ENCODE assay signal across 10 mouse cellular contexts in genomic region chr17:67996097-67996768, GRCm38 (mm10). TPM values are rescaled to one million over a fixed set of nuclear protein-coding genes. Genes with fewer than 3 reads are reported as not detected.
DNase-seq lines count a peak whose midpoint lies in the region; ATAC-seq lines count a peak whose summit lies in the region.
"Had no signal": no experiment of that assay in that cellular context is flagged by ENCODE, and none has a peak within 500 bp of the region (broad histone marks: within the 10 kb centered on the region; RNA-seq: fewer than 3 reads in every experiment).

No protein-coding gene starts in this region.

- no peak overlapping the region for H3K9ac ChIP-seq in forebrain, embryonic 13.5 days
- H3K9ac ChIP-seq in heart, embryonic 15.5 days, result no peak overlapping the region
- H3K9ac ChIP-seq in lung, embryonic 16.5 days (ENCODE audit: low read length), result no peak overlapping the region
- H3K9ac ChIP-seq: forebrain, postnatal 0 days; midbrain, embryonic 15.5 days had no signal

- H3K27ac ChIP-seq in forebrain, embryonic 10.5 days, result peak overlapping the region; percentile 56; the same call in 1 of the 2 replicates
- no peak overlapping the region for H3K27ac ChIP-seq in forebrain, embryonic 13.5 days
- H3K27ac ChIP-seq in heart, embryonic 15.5 days, result peak overlapping the region; percentile 51
- H3K27ac ChIP-seq in lung, embryonic 16.5 days (ENCODE audit: low read length), result peak overlapping the region; percentile 7; the same call in 1 of the 2 replicates
- H3K27ac ChIP-seq: midbrain, embryonic 15.5 days had no signal

- H3K4me1 ChIP-seq in forebrain, embryonic 10.5 days, result peaks cover 44% of the 10 kb centered on the region
- H3K4me1 ChIP-seq in forebrain, embryonic 13.5 days, result no peaks in the 10 kb centered on the region
- peaks cover 17% of the 10 kb centered on the region for H3K4me1 ChIP-seq in heart, embryonic 15.5 days (replicated peaks)
- H3K4me1 ChIP-seq in lung, embryonic 16.5 days (replicated peaks; ENCODE audit: control insufficient read depth, insufficient read depth, low read length), result peaks cover 24% of the 10 kb centered on the region
- H3K4me1 ChIP-seq: midbrain, embryonic 15.5 days had no signal

- peaks cover 3% of the 10 kb centered on the region; the same call in 1 of the 2 replicates for H3K36me3 ChIP-seq in forebrain, embryonic 10.5 days (replicated peaks)
- H3K36me3 ChIP-seq in forebrain, embryonic 13.5 days (ENCODE audit: poor library complexity, severe bottlenecking), result no peaks in the 10 kb centered on the region
- H3K36me3 ChIP-seq in heart, embryonic 15.5 days, result no peaks in the 10 kb centered on the region
- H3K36me3 ChIP-seq in lung, embryonic 16.5 days (ENCODE audit: control insufficient read depth, insufficient read depth, low read length), result no peaks in the 10 kb centered on the region
- H3K36me3 ChIP-seq: midbrain, embryonic 15.5 days had no signal

- WGBS in forebrain, embryonic 10.5 days, result 18% methylated on average over 14 of the region's 14 CpGs
- 22% methylated on average over 14 of the region's 14 CpGs for WGBS in forebrain, embryonic 13.5 days
- WGBS in heart, embryonic 15.5 days, result 7% methylated on average over 14 of the region's 14 CpGs
- 4% methylated on average over 14 of the region's 14 CpGs for WGBS in lung, embryonic 16.5 days

- no peak for DNase-seq in forebrain, embryonic 10.5 days (ENCODE audit: extremely low spot score, low spot score)
- peak; percentile 46 for DNase-seq in ZHBTc4 (ENCODE audit: low read depth, low spot score)
- DNase-seq in layer of hippocampus, adult 9-10 months (ENCODE audit: low spot score), result no peak
- DNase-seq in left cerebral cortex, adult 8-10 months (ENCODE audit: low spot score in 2 of 2), result no peak
- DNase-seq in thymus, adult 18-20 months, result no peak
- DNase-seq: forebrain, postnatal 0 days had no signal

- H3K4me2 ChIP-seq in forebrain, embryonic 13.5 days, result no peak overlapping the region
- H3K4me2 ChIP-seq in heart, embryonic 15.5 days, result peak overlapping the region; percentile 44
- H3K4me2 ChIP-seq in lung, embryonic 16.5 days (ENCODE audit: low read depth, low read length), result peak overlapping the region; percentile 29
- H3K4me2 ChIP-seq: midbrain, embryonic 15.5 days had no signal

- no peaks in the 10 kb centered on the region for H3K9me3 ChIP-seq in forebrain, embryonic 10.5 days
- no peaks in the 10 kb centered on the region for H3K9me3 ChIP-seq in forebrain, embryonic 13.5 days (replicated peaks)
- H3K9me3 ChIP-seq in heart, embryonic 15.5 days (replicated peaks), result no peaks in the 10 kb centered on the region
- no peaks in the 10 kb centered on the region for H3K9me3 ChIP-seq in lung, embryonic 16.5 days (ENCODE audit: control insufficient read depth, low read length)
- H3K9me3 ChIP-seq: midbrain, embryonic 15.5 days had no signal

- ATAC-seq in forebrain, embryonic 13.5 days, result no peak
- ATAC-seq in heart, embryonic 15.5 days (replicated peaks; ENCODE audit: insufficient number of reproducible peaks, insufficient read depth, low FRiP score, low read depth), result no peak; the same call in 1 of the 2 replicates
- peak; percentile 87 for ATAC-seq in lung, embryonic 16.5 days (ENCODE audit: low read depth)
- ATAC-seq: forebrain, postnatal 0 days; midbrain, embryonic 15.5 days had no signal

- no peaks in the 10 kb centered on the region for H3K27me3 ChIP-seq in forebrain, embryonic 10.5 days (ENCODE audit: poor library complexity, severe bottlenecking)
- H3K27me3 ChIP-seq in forebrain, embryonic 13.5 days, result no peaks in the 10 kb centered on the region
- H3K27me3 ChIP-seq in heart, embryonic 15.5 days, result no peaks in the 10 kb centered on the region
- no peaks in the 10 kb centered on the region for H3K27me3 ChIP-seq in lung, embryonic 16.5 days (ENCODE audit: control insufficient read depth, insufficient read depth, low read depth, low read length)
- H3K27me3 ChIP-seq: midbrain, embryonic 15.5 days had no signal

- H3K4me3 ChIP-seq in forebrain, embryonic 10.5 days, result peak overlapping the region; percentile 20
- no peak overlapping the region for H3K4me3 ChIP-seq in forebrain, embryonic 13.5 days
- 0 out of 2 replicates have a peak overlapping the region, but pooled peaks have one; percentile 18 for H3K4me3 ChIP-seq in heart, embryonic 15.5 days
- no peak overlapping the region; the same call in 1 of the 2 replicates for H3K4me3 ChIP-seq in lung, embryonic 16.5 days (ENCODE audit: low read length)
- H3K4me3 ChIP-seq: midbrain, embryonic 15.5 days had no signal

RNA-seq across cellular contexts. Expression of gene Arhgap28, which starts 7.7 kb away (rescaled TPM):
- 28.0 and 28.9 TPM in 2 replicates for polyA plus RNA-seq in forebrain, embryonic 10.5 days (2016; fragmentation: Nextera tagmentation; extraction: Ambion mirVana)
- 4.5 and 5.3 TPM in 2 replicates for polyA plus RNA-seq in forebrain, embryonic 13.5 days (2015; fragmentation: Nextera tagmentation; extraction: Ambion mirVana)
- polyA plus RNA-seq in heart, embryonic 15.5 days (2015; fragmentation: Nextera tagmentation; extraction: Ambion mirVana), result 11.6 and 16.3 TPM in 2 replicates
- polyA plus RNA-seq in lung, embryonic 16.5 days (2015; fragmentation: Nextera tagmentation; extraction: Ambion mirVana), result 36.1 and 39.7 TPM in 2 replicates
- under 1 TPM; 0.51 to 0.68 (median 0.62) TPM for total RNA-seq in left cerebral cortex, adult 8-10 months (2022)

Comparison
In these comparisons a context has a peak if more than half of its experiments do, and no peak if none do; other contexts are left out.
1. H3K4me3 ChIP-seq: peak in forebrain, embryonic 10.5 days (single experiment) and heart, embryonic 15.5 days (single experiment); none in forebrain, embryonic 13.5 days (single experiment) and lung, embryonic 16.5 days (single experiment).